Mouse (Mus musculus): ENCODE results near the gene Gm28036.

Gm28036 gene

GRCm38 (mm10) chr2:156084541-156084940, 42.4 kb downstream of the Gm28036 start:
- no peak for DNase-seq (ENCODE audit: low spot score)

- DNase-seq (ENCODE audit: low spot score) = no peak
Observed at GRCm38 (mm10) chr2:156080391-156080790, 46.5 kb downstream of the Gm28036 start.

DNA sequence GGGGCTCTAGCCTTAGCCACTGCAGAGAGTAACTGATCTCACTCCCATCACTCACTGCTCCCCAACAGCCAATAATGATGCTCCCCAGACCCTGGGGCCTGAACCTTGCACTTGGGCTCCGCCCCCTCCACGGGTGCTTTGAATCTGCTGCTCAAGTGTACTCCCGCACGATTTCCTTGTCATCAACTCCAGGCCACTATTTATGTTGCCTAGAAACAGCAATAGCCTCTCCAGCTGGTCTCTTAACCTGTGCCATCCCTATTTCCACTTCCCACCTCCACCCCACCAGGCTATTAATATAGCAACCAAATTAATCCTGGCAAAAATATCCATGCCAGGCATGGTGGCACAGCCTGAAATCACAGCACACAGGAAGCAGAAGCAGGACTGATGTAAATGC, 47.2 kb downstream of the Gm28036 start:
- no peak for DNase-seq (ENCODE audit: low spot score)

DNA sequence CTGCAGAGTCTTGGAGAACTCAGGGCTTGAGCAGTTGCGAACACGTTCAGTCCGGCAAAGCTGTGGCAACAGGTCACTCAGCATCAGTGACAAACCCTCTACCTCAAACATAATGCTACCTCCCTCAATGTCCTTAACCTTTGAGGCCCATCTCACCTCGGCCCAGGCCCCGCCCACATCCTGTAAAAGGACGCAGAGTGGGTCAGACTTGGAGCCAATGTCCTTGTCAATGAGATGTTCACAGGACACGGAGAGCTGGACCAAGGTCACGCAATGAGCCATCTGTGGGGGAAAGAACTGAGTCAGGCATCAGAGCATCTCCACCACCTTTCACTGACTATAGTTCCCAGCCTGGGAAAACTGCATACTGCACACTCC, 47.7 kb downstream of the Gm28036 start:
- DNase-seq (ENCODE audit: low spot score) = no peak

- no peak for DNase-seq (ENCODE audit: low spot score)
Observed at GRCm38 (mm10) chr2:156078421-156079182, 48.3 kb downstream of the Gm28036 start.

DNA sequence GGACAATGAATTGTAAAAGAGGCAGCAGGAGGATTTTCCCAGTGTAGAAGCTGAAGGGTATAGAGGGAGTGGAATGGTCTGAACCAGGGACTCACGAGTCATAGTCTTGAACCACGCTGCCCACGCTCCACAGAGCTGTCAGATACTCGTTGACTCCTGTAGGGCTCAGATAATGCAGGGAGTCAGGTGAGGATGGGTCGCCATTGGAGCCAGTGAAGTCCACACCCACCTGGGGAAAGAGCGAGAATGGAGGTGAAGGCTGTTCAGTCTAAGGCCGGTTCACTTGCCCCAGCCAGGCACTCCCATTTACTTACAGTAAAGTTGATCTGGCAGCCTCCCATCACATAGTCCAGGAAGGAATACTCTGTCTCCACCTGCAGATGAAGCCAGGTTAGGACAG, 49.4 kb downstream of the Gm28036 start:
- DNase-seq (ENCODE audit: low spot score) = no peak

GRCm38 (mm10) chr2:156073725-156074124, 53.2 kb downstream of the Gm28036 start:
- no peak for DNase-seq (ENCODE audit: low spot score)

DNA sequence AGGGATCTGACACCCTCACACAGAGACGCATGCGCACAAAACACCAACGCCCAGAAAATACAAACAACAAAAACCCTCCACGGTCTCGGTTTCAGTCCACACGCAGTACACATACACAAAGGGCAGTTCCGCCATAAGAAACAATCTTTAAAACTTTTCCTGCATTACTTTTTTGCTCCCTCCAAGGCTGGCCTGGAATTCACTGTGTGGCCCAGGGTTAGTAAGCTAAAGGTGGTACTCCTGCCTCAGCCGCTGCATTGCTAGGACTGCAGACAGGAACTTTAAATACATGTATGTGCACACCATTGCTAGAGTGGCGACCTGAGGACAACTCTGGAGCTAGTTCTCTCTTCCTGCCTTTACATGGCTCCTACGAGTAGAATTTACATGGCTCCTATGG, 55.7 kb downstream of the Gm28036 start:
- DNase-seq (ENCODE audit: low spot score) = no peak

GRCm38 (mm10) chr2:156067916-156068315, 59.0 kb downstream of the Gm28036 start:
- DNase-seq (ENCODE audit: low spot score) = no peak

DNA sequence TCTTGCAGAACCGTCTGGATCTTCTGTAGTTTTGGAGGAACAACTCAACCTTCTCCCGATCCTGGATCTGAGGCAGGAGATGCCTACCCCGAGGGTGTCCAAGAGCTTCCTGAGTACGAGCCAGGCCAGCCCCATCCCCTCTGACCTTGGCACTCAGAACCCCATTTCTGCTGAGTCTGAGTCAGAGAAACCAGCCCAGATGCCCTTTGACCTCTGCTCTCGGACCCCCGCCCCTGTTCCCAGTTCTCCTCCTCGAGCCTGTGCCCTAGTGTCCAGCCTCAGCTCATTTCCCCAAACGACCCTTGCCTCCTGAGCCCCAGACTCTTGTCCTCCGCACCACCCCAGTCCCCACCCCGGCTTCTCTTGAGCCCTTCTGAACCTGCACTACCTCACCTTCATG, 60.8 kb downstream of the Gm28036 start:
- DNase-seq (ENCODE audit: low spot score) = no peak

GRCm38 (mm10) chr2:156065099-156066041, 61.5 kb downstream of the Gm28036 start, which contains the start of gene Spag4:
Gene Spag4, plus strand, starts transcription at chr2:156065175.
- peak; percentile 86 for DNase-seq (ENCODE audit: low spot score)

- DNase-seq (ENCODE audit: low spot score) = no peak
Observed at GRCm38 (mm10) chr2:156052816-156053215, 74.1 kb downstream of the Gm28036 start, which contains the start of gene Fer1l4. Gene Fer1l4, minus strand, starts transcription at chr2:156052947.

GRCm38 (mm10) chr2:156047929-156048328, 79.0 kb downstream of the Gm28036 start:
- DNase-seq (ENCODE audit: low spot score) = peak; percentile 18

GRCm38 (mm10) chr2:156042903-156043302, 84.0 kb downstream of the Gm28036 start:
- no peak for DNase-seq (ENCODE audit: low spot score)

GRCm38 (mm10) chr2:156039390-156039789, 87.5 kb downstream of the Gm28036 start:
- no peak for DNase-seq (ENCODE audit: low spot score)

- no peak for DNase-seq (ENCODE audit: low spot score)
Observed at GRCm38 (mm10) chr2:156025482-156025881, 101.4 kb downstream of the Gm28036 start.
